Mouse (Mus musculus): Measurements from ENCODE around the gene Fosb.
A peak's percentile ranks its signal among the peaks of the same experiment; 100 is the strongest.
"Not testable (repeated sequence)": the region's sequence is repeated elsewhere in the genome, so short reads cannot be mapped to it uniquely, and the experiment has no call there.

Fosb gene

GRCm38 (mm10) chr7:19282385-19282784 is 27.5 kb downstream of the Fosb start, which contains the start of gene Rtn2:
TSS of gene Rtn2 (plus strand) at chr7:19282624.
- peak in 1 of 2 experiments; percentile 63 for DNase-seq (ENCODE audit: low spot score in 2 of 2)

- not testable (repeated sequence) for DNase-seq (ENCODE audit: low spot score in 2 of 2)
Observed at GRCm38 (mm10) chr7:19281680-19282304, 28.1 kb downstream of the Fosb start.

GRCm38 (mm10) chr7:19279581-19280114 is 30.2 kb downstream of the Fosb start, which contains the start of gene Ppm1n:
TSS of gene Ppm1n (minus strand) at chr7:19280064.
- no peak for DNase-seq (ENCODE audit: low spot score in 2 of 2)

- DNase-seq (ENCODE audit: low spot score in 2 of 2) = no peak
Observed at GRCm38 (mm10) chr7:19279052-19279451, 30.8 kb downstream of the Fosb start.

- DNase-seq (ENCODE audit: low spot score in 2 of 2) = no peak
Observed at GRCm38 (mm10) chr7:19276253-19276652, 33.6 kb downstream of the Fosb start.

- no peak for DNase-seq (ENCODE audit: low spot score in 2 of 2)
Observed at GRCm38 (mm10) chr7:19272173-19272764, 37.6 kb downstream of the Fosb start.

- peak; percentile 67 to 80 for DNase-seq (ENCODE audit: low spot score in 2 of 2)
Observed at GRCm38 (mm10) chr7:19271238-19272172, 38.3 kb downstream of the Fosb start, which contains the start of gene Vasp. TSS of gene Vasp (minus strand) at chr7:19271817.

- no peak for DNase-seq (ENCODE audit: low spot score in 2 of 2)
Observed at GRCm38 (mm10) chr7:19270509-19271237, 39.2 kb downstream of the Fosb start.

- DNase-seq (ENCODE audit: low spot score in 2 of 2) = no peak
Observed at GRCm38 (mm10) chr7:19269721-19270441, 40.0 kb downstream of the Fosb start.

- no peak for DNase-seq (ENCODE audit: low spot score in 2 of 2)
Observed at GRCm38 (mm10) chr7:19268993-19269681, 40.7 kb downstream of the Fosb start.

- DNase-seq (ENCODE audit: low spot score in 2 of 2) = no peak
Observed at GRCm38 (mm10) chr7:19267051-19267450, 42.8 kb downstream of the Fosb start.

GRCm38 (mm10) chr7:19265928-19266822 is 43.7 kb downstream of the Fosb start:
- no peak for DNase-seq (ENCODE audit: low spot score in 2 of 2)

- no peak for DNase-seq (ENCODE audit: low spot score in 2 of 2)
Observed at GRCm38 (mm10) chr7:19265147-19265546, 44.7 kb downstream of the Fosb start.

GRCm38 (mm10) chr7:19258336-19258735 is 51.5 kb downstream of the Fosb start:
- DNase-seq (ENCODE audit: low spot score in 2 of 2) = no peak

GRCm38 (mm10) chr7:19257390-19258022 is 52.3 kb downstream of the Fosb start:
- no peak for DNase-seq (ENCODE audit: low spot score in 2 of 2)

GRCm38 (mm10) chr7:19256567-19256966 is 53.3 kb downstream of the Fosb start:
- DNase-seq (ENCODE audit: low spot score in 2 of 2) = no peak

- no peak for DNase-seq (ENCODE audit: low spot score in 2 of 2)
Observed at GRCm38 (mm10) chr7:19255395-19255794, 54.5 kb downstream of the Fosb start.

GRCm38 (mm10) chr7:19253437-19253836 is 56.4 kb downstream of the Fosb start:
- no peak for DNase-seq (ENCODE audit: low spot score in 2 of 2)

Data from frontal cortex, postnatal 25 days (tissue).